Mouse (Mus musculus): ENCODE measurements around the gene Sptb.

Sptb gene

GRCm38 (mm10) chr12:76572261-76573251 is 137.8 kb downstream of the Sptb start:
- DNase-seq = peak; percentile 98

- peak; percentile 83 for DNase-seq
Observed at GRCm38 (mm10) chr12:76571266-76571665, 139.1 kb downstream of the Sptb start.

- no peak for DNase-seq
Observed at GRCm38 (mm10) chr12:76570221-76570940, 140.0 kb downstream of the Sptb start.

- no peak for DNase-seq
Observed at GRCm38 (mm10) chr12:76566284-76566683, 144.1 kb downstream of the Sptb start.

GRCm38 (mm10) chr12:76562196-76562595 is 148.2 kb downstream of the Sptb start:
- DNase-seq = no peak

GRCm38 (mm10) chr12:76558206-76558605 is 152.1 kb downstream of the Sptb start:
- peak; percentile 80 for DNase-seq

- peak; percentile 44 for DNase-seq
Observed at GRCm38 (mm10) chr12:76556745-76557389, 153.5 kb downstream of the Sptb start.

- peak; percentile 57 for DNase-seq
Observed at GRCm38 (mm10) chr12:76556187-76556586, 154.2 kb downstream of the Sptb start.

GRCm38 (mm10) chr12:76554871-76555386 is 155.4 kb downstream of the Sptb start:
- no peak for DNase-seq

GRCm38 (mm10) chr12:76554392-76554791 is 156.0 kb downstream of the Sptb start:
- peak; percentile 75 for DNase-seq

- no peak for DNase-seq
Observed at GRCm38 (mm10) chr12:76553917-76554316, 156.4 kb downstream of the Sptb start.

GRCm38 (mm10) chr12:76552958-76553357 is 157.4 kb downstream of the Sptb start:
- DNase-seq = no peak

- peak; percentile 72 for DNase-seq
Observed at GRCm38 (mm10) chr12:76552321-76552720, 158.0 kb downstream of the Sptb start.

- DNase-seq = no peak
Observed at GRCm38 (mm10) chr12:76549203-76549602, 161.1 kb downstream of the Sptb start.

GRCm38 (mm10) chr12:76548082-76548423 is 162.3 kb downstream of the Sptb start:
- DNase-seq = no peak

- DNase-seq = peak; percentile 43
Observed at GRCm38 (mm10) chr12:76547409-76548081, 162.8 kb downstream of the Sptb start.

GRCm38 (mm10) chr12:76546383-76547276 is 163.7 kb downstream of the Sptb start:
- DNase-seq = no peak

GRCm38 (mm10) chr12:76545786-76546370 is 164.5 kb downstream of the Sptb start:
- no peak for DNase-seq

GRCm38 (mm10) chr12:76541879-76542278 is 168.5 kb downstream of the Sptb start:
- no peak for DNase-seq

- DNase-seq = no peak
Observed at GRCm38 (mm10) chr12:76541475-76541874, 168.9 kb downstream of the Sptb start.

GRCm38 (mm10) chr12:76540701-76541221 is 169.6 kb downstream of the Sptb start:
- no peak for DNase-seq
